Mouse (Mus musculus) embryonic fibroblast, embryonic 13.5 days (primary cell): ENCODE results near the gene Dicer1. TPM values are rescaled to one million over a fixed set of nuclear protein-coding genes. Genes with fewer than 3 reads are reported as not detected.

Source experiments
- H3K27ac ChIP-seq: 2 replicates; pipeline ENCODE4 v1.5.1; 2012; ENCODE audit warnings: low read length, control low read depth, inconsistent platforms; ENCODE audit not compliant: insufficient read depth
- H3K4me1 ChIP-seq: 2 replicates; pipeline ENCODE4 v1.6.1; 2011; ENCODE audit warnings: low read length; ENCODE audit not compliant: control insufficient read depth, insufficient read depth
- H3K4me3 ChIP-seq: 2 replicates; pipeline ENCODE4 v1.5.1; 2011; ENCODE audit warnings: mild to moderate bottlenecking, control low read depth, low read length; ENCODE audit not compliant: insufficient read depth
- CTCF ChIP-seq: IDR thresholded peaks from 2 replicates; pipeline ENCODE4 v1.5.1; 2011; ENCODE audit warnings: mild to moderate bottlenecking, control low read depth, low read length, moderate library complexity, borderline replicate concordance; ENCODE audit not compliant: insufficient read depth
- POLR2A ChIP-seq: IDR thresholded peaks from 2 replicates; pipeline ENCODE4 v1.6.1; 2011; ENCODE audit warnings: low read depth, mild to moderate bottlenecking, control low read depth, low read length, moderate library complexity
- polyA plus RNA-seq: library from polyadenylated mRNA; stranded (reverse); fragments of >200 nt; gene quantifications from 2 replicates; pipeline ENCODE4 v1.2.4, GENCODE M21; 2011; ENCODE audit warnings: low read depth; ENCODE audit not compliant: missing spikeins, insufficient read length

The Dicer1 gene
- polyA plus RNA-seq, 1 experiment = 56.8 TPM

GRCm38 (mm10) chr12:104665521-104665920 is 86.2 kb downstream of the Dicer1 start:
- no peak overlapping the region for H3K4me3 ChIP-seq
- no peak for TF ChIP-seq CTCF
- TF ChIP-seq POLR2A = no peak
- H3K27ac ChIP-seq = no peak overlapping the region

GRCm38 (mm10) chr12:104656146-104656545 is 95.6 kb downstream of the Dicer1 start:
- Histone ChIP-seq H3K27ac (no peak overlapping the region), H3K4me3 (no peak overlapping the region), H3K4me1 (no peaks in the 10 kb centered on the region)
- TF ChIP-seq CTCF (no peak), POLR2A (no peak)

More at GRCm38 (mm10) chr12:104665521-104665920, 86.2 kb downstream of the Dicer1 start:
- no peaks in the 10 kb centered on the region for H3K4me1 ChIP-seq

DNA sequence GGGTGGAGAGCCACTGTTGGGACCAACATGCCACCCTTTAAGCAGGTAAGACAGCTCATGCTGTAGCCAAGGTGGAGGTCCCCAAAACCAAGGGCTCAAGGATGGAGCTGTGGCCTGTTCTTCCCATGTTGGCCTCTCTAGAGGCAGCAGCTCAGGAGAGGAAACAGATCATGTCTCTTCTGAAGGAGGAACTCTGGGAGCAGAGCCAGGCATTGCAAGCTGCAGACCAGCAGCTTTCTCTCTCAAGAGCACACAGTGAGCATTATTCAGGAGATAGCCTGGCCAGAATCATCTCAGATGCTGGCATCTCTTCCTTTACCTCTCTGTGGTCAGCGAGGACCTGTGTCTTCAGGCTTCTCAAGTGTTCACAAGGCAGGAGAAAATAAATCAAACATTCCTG is 96.7 kb downstream of the Dicer1 start:
- Histone ChIP-seq H3K4me1 (no peaks in the 10 kb centered on the region), H3K4me3 (no peak overlapping the region), H3K27ac (no peak overlapping the region)
- no peak for TF ChIP-seq POLR2A
- TF ChIP-seq CTCF = no peak

GRCm38 (mm10) chr12:104652021-104652420 is 99.7 kb downstream of the Dicer1 start:
- no peaks in the 10 kb centered on the region for H3K4me1 ChIP-seq
- TF ChIP-seq POLR2A (no peak), CTCF (no peak)
- no peak overlapping the region for H3K27ac ChIP-seq
- no peak overlapping the region for H3K4me3 ChIP-seq

- TF ChIP-seq CTCF (no peak), POLR2A (no peak)
- H3K27ac ChIP-seq = no peak overlapping the region
- no peaks in the 10 kb centered on the region for H3K4me1 ChIP-seq
- H3K4me3 ChIP-seq = no peak overlapping the region
Measured at GRCm38 (mm10) chr12:104651269-104651668, 100.5 kb downstream of the Dicer1 start.

DNA sequence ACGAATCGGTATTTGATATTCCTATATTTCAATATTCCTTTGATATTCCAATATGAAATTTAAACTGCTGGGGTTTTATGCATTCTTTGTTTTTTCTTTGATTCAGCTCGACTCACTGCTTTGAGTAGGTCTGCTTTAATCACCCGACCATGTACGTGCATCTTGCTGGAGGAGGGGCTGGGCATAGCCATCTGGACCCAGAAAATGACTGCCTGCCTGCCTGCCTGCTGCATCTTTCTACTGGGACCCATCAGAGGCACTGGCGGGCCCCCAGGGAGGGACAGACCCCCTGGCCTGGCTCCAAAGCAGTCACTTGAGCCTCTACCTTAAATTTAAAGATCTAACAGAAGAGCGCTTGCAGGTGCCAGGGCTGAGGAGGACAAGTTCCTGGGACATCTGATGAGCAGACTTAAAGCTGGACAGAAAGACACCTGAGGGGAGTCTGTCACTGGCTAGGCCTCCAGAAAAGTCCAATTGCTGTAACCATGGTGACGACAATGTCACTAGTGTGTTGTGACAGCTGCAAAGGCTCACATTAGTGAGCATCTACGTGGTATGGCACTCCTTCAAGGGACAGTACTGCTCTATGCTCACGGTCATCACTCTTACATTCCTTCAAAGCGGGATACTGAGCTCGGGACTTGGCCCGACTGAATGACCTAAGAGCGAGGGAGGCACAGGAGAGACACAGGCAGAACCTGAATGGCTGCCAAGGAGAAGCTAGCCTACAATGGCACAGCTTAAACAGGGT is 101.1 kb downstream of the Dicer1 start:
- no peaks in the 10 kb centered on the region for H3K4me1 ChIP-seq
- no peak overlapping the region for H3K27ac ChIP-seq
- no peak overlapping the region for H3K4me3 ChIP-seq
- TF ChIP-seq POLR2A (no peak), CTCF (no peak)

- no peak overlapping the region for H3K27ac ChIP-seq
- no peak overlapping the region for H3K4me3 ChIP-seq
- no peak for TF ChIP-seq POLR2A
- no peak for TF ChIP-seq CTCF
- H3K4me1 ChIP-seq = no peaks in the 10 kb centered on the region
Measured at GRCm38 (mm10) chr12:104648366-104648765, 103.4 kb downstream of the Dicer1 start.

- TF ChIP-seq POLR2A = no peak
- no peak for TF ChIP-seq CTCF
- Histone ChIP-seq H3K27ac (no peak overlapping the region), H3K4me1 (no peaks in the 10 kb centered on the region; the same call in 1 of the 2 replicates)
Measured at GRCm38 (mm10) chr12:104642337-104642736, 109.4 kb downstream of the Dicer1 start.

DNA sequence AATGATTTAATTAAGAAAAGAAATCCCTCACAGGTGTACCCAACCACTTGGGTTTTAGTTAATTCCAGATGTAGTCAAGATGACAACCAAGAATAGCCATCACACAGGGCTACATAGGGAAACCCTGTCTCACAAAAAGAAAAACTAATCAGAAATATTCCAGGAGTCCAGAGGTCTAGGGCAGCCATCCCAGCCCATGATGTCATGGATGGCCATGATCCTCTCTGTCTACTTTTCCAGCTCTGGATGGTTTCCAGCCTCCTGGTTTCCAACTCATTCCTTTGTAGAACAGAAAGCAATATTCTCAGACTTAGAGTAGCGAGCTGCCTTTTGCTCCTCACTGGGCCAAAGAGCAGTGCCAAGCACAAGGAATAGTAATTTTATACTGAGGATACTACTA is 110.8 kb downstream of the Dicer1 start:
- H3K4me1 ChIP-seq = no peaks in the 10 kb centered on the region; the same call in 1 of the 2 replicates
- no peak overlapping the region for H3K4me3 ChIP-seq
- H3K27ac ChIP-seq = no peak overlapping the region
- TF ChIP-seq CTCF = no peak
- TF ChIP-seq POLR2A = no peak

More at GRCm38 (mm10) chr12:104642337-104642736, 109.4 kb downstream of the Dicer1 start:
- H3K4me3 ChIP-seq = no peak overlapping the region

- TF ChIP-seq POLR2A (no peak), CTCF (no peak)
- Histone ChIP-seq H3K4me3 (no peak overlapping the region), H3K4me1 (no peaks in the 10 kb centered on the region; the same call in 1 of the 2 replicates), H3K27ac (no peak overlapping the region)
Measured at GRCm38 (mm10) chr12:104638156-104638555, 113.6 kb downstream of the Dicer1 start.

Other genes with a start within 250 kb of the Dicer1 start
- gene Clmn, start 113.1 kb upstream of the Dicer1 start, polyA plus RNA-seq = 6.4 and 8.5 TPM in 2 replicates